Mouse (Mus musculus) liver, embryonic 15.5 days (tissue): ENCODE measurements around the gene Arl5a. TPM values are rescaled to one million over a fixed set of nuclear protein-coding genes. Genes with fewer than 3 reads are reported as not detected.

Experiments used
- ATAC-seq: fragments of 200-750 bp; cut with Nextera tagmentation; 2 replicates; pipeline ENCODE4 v1.8.0; 2017; ENCODE audit warnings: moderate number of reproducible peaks, mild to moderate bottlenecking, moderate library complexity; ENCODE audit not compliant: insufficient read depth
- H3K27ac ChIP-seq: fragments of 300-500 bp; sonication (generic); replicated peaks from 2 replicates; pipeline ENCODE4 v1.5.1; 2015; ENCODE audit warnings: mild to moderate bottlenecking, inconsistent platforms
- H3K27me3 ChIP-seq: fragments of 300-500 bp; sonication (generic); 2 replicates; pipeline ENCODE4 v1.6.1; 2015; ENCODE audit warnings: mild to moderate bottlenecking, inconsistent platforms
- H3K36me3 ChIP-seq: fragments of 300-500 bp; sonication (generic); replicated peaks from 2 replicates; pipeline ENCODE4 v1.6.1; 2015; ENCODE audit warnings: moderate library complexity, mild to moderate bottlenecking, inconsistent platforms
- H3K4me1 ChIP-seq: fragments of 300-500 bp; sonication (generic); replicated peaks from 2 replicates; pipeline ENCODE4 v1.6.1; 2015; ENCODE audit warnings: inconsistent platforms
- H3K4me2 ChIP-seq: fragments of 300-500 bp; sonication (generic); 2 replicates; pipeline ENCODE4 v1.6.1; 2015; ENCODE audit warnings: moderate library complexity, mild to moderate bottlenecking, inconsistent platforms
- H3K4me3 ChIP-seq: fragments of 300-500 bp; sonication (generic); replicated peaks from 2 replicates; pipeline ENCODE4 v1.5.1; 2015; ENCODE audit warnings: mild to moderate bottlenecking, inconsistent platforms
- H3K9ac ChIP-seq: fragments of 300-500 bp; sonication (generic); 2 replicates; pipeline ENCODE4 v1.6.1; 2015; ENCODE audit warnings: moderate library complexity, mild to moderate bottlenecking, inconsistent platforms
- H3K9me3 ChIP-seq: fragments of 300-500 bp; sonication (generic); replicated peaks from 2 replicates; pipeline ENCODE4 v1.6.1; 2016; ENCODE audit warnings: inconsistent platforms
- WGBS: fragments of 180-500 bp; shearing (Covaris S2); methylation state at CpG from one replicate; pipeline ENCODE4 v1.1.7; 2015; ENCODE audit warnings: mixed read lengths; ENCODE audit not compliant: insufficient replicate concordance; 5-methylcytosine and 5-hydroxymethylcytosine counted together
- polyA plus RNA-seq: library from polyadenylated mRNA; unstranded; fragments of >200 nt; fragmentation: Nextera tagmentation; extraction: Ambion mirVana; gene quantifications from 2 replicates; pipeline ENCODE4 v1.2.1, GENCODE M21; 2015

Gene Arl5a
- 23.6 and 25.2 TPM in 2 replicates for polyA plus RNA-seq

- H3K9ac ChIP-seq, result peak within 1 kb of the TSS; percentile 98
- peak within 1 kb of the TSS; percentile 91 for H3K27ac ChIP-seq
- H3K4me1 ChIP-seq, result peaks cover 51% of the 10 kb centered on the region
- H3K27me3 ChIP-seq, result no peaks in the 10 kb centered on the region
- peak within 1 kb of the TSS; percentile 97 for H3K4me3 ChIP-seq
- no peaks in the 10 kb centered on the region for H3K9me3 ChIP-seq
- no peaks in the 10 kb centered on the region for H3K36me3 ChIP-seq
- H3K4me2 ChIP-seq, result peak within 1 kb of the TSS; percentile 89
- 0% methylated on average over 56 of the region's 57 CpGs for WGBS
- peak; percentile 93 for ATAC-seq
Measured at GRCm38 (mm10) chr2:52424747-52425522, at the start of gene Arl5a. Gene Arl5a, minus strand, starts transcription at chr2:52424901.

GRCm38 (mm10) chr2:52471545-52472291 is 47.0 kb upstream of the Arl5a start:
- no peak overlapping the region for H3K4me3 ChIP-seq
- no peak overlapping the region for H3K27ac ChIP-seq
- H3K4me1 ChIP-seq, result peaks cover 5% of the 10 kb centered on the region
- H3K4me2 ChIP-seq, result no peak overlapping the region
- H3K27me3 ChIP-seq, result no peaks in the 10 kb centered on the region
- H3K9me3 ChIP-seq, result no peaks in the 10 kb centered on the region
- no peak for ATAC-seq
- H3K36me3 ChIP-seq, result no peaks in the 10 kb centered on the region
- WGBS, result 44% methylated on average over 4 of the region's 4 CpGs
- no peak overlapping the region for H3K9ac ChIP-seq

GRCm38 (mm10) chr2:52470044-52470560 is 45.4 kb upstream of the Arl5a start:
- Histone ChIP-seq H3K9ac (no peak overlapping the region), H3K36me3 (no peaks in the 10 kb centered on the region), H3K27ac (no peak overlapping the region), H3K4me2 (no peak overlapping the region), H3K4me1 (peaks cover 2% of the 10 kb centered on the region; the same call in 1 of the 2 replicates), H3K27me3 (no peaks in the 10 kb centered on the region), H3K9me3 (no peaks in the 10 kb centered on the region), H3K4me3 (no peak overlapping the region)
- WGBS, result 69% methylated on average over 4 of the region's 4 CpGs
- ATAC-seq, result no peak

GRCm38 (mm10) chr2:52467629-52468028 is 42.9 kb upstream of the Arl5a start:
- Histone ChIP-seq H3K9me3 (no peaks in the 10 kb centered on the region), H3K9ac (no peak overlapping the region), H3K4me1 (0 out of 2 replicates have a peak, but pooled peaks cover 2% of the 10 kb centered on the region), H3K27me3 (no peaks in the 10 kb centered on the region), H3K36me3 (no peaks in the 10 kb centered on the region), H3K4me3 (no peak overlapping the region), H3K27ac (no peak overlapping the region), H3K4me2 (no peak overlapping the region)
- peak; percentile 63 for ATAC-seq
- 45% methylated on average over 6 of the region's 6 CpGs for WGBS

GRCm38 (mm10) chr2:52461206-52461967 is 36.7 kb upstream of the Arl5a start:
- no peak overlapping the region for H3K4me2 ChIP-seq
- no peaks in the 10 kb centered on the region for H3K9me3 ChIP-seq
- no peaks in the 10 kb centered on the region for H3K27me3 ChIP-seq
- ATAC-seq, result no peak
- no peaks in the 10 kb centered on the region for H3K36me3 ChIP-seq
- H3K27ac ChIP-seq, result no peak overlapping the region
- 73% methylated on average over 12 of the region's 12 CpGs for WGBS
- H3K4me1 ChIP-seq, result 0 out of 2 replicates have a peak, but pooled peaks cover 2% of the 10 kb centered on the region
- no peak overlapping the region for H3K9ac ChIP-seq
- no peak overlapping the region for H3K4me3 ChIP-seq

GRCm38 (mm10) chr2:52455606-52456479 is 31.1 kb upstream of the Arl5a start:
- no peak overlapping the region for H3K4me2 ChIP-seq
- no peak overlapping the region for H3K4me3 ChIP-seq
- no peaks in the 10 kb centered on the region for H3K27me3 ChIP-seq
- H3K27ac ChIP-seq, result no peak overlapping the region
- no peaks in the 10 kb centered on the region for H3K9me3 ChIP-seq
- no peaks in the 10 kb centered on the region for H3K4me1 ChIP-seq
- no peak overlapping the region for H3K9ac ChIP-seq
- WGBS, result 51% methylated on average over 7 of the region's 7 CpGs
- ATAC-seq, result no peak
- H3K36me3 ChIP-seq, result no peaks in the 10 kb centered on the region

- H3K27ac ChIP-seq, result no peak overlapping the region
- H3K4me2 ChIP-seq, result no peak overlapping the region
- peaks cover 34% of the 10 kb centered on the region for H3K4me1 ChIP-seq
- no peak for ATAC-seq
- H3K27me3 ChIP-seq, result no peaks in the 10 kb centered on the region
- no peak overlapping the region for H3K9ac ChIP-seq
- H3K9me3 ChIP-seq, result no peaks in the 10 kb centered on the region
- H3K4me3 ChIP-seq, result no peak overlapping the region
- H3K36me3 ChIP-seq, result no peaks in the 10 kb centered on the region
- WGBS, result 52% methylated on average over 8 of the region's 8 CpGs
Measured at GRCm38 (mm10) chr2:52449818-52450217, 25.1 kb upstream of the Arl5a start.

- 19% methylated on average over 1 of the region's 1 CpGs for WGBS
- no peaks in the 10 kb centered on the region for H3K9me3 ChIP-seq
- H3K4me1 ChIP-seq, result peaks cover 34% of the 10 kb centered on the region
- peak overlapping the region; percentile 68; the same call in 1 of the 2 replicates for H3K27ac ChIP-seq
- no peak overlapping the region for H3K9ac ChIP-seq
- peak overlapping the region; percentile 30; the same call in 1 of the 2 replicates for H3K4me2 ChIP-seq
- peak; percentile 93 for ATAC-seq
- no peaks in the 10 kb centered on the region for H3K27me3 ChIP-seq
- no peak overlapping the region for H3K4me3 ChIP-seq
- no peaks in the 10 kb centered on the region for H3K36me3 ChIP-seq
Measured at GRCm38 (mm10) chr2:52448916-52449315, 24.2 kb upstream of the Arl5a start.

GRCm38 (mm10) chr2:52446648-52447047 is 21.9 kb upstream of the Arl5a start:
- no peak overlapping the region for H3K27ac ChIP-seq
- peaks cover 41% of the 10 kb centered on the region for H3K4me1 ChIP-seq
- no peak overlapping the region for H3K9ac ChIP-seq
- no peak overlapping the region for H3K4me2 ChIP-seq
- WGBS, result 43% methylated on average over 5 of the region's 5 CpGs
- no peaks in the 10 kb centered on the region for H3K9me3 ChIP-seq
- H3K36me3 ChIP-seq, result no peaks in the 10 kb centered on the region
- H3K27me3 ChIP-seq, result no peaks in the 10 kb centered on the region
- no peak for ATAC-seq
- H3K4me3 ChIP-seq, result no peak overlapping the region

- Histone ChIP-seq H3K27ac (no peak overlapping the region), H3K9ac (no peak overlapping the region), H3K4me3 (no peak overlapping the region), H3K9me3 (no peaks in the 10 kb centered on the region), H3K27me3 (no peaks in the 10 kb centered on the region), H3K36me3 (no peaks in the 10 kb centered on the region), H3K4me1 (peaks cover 13% of the 10 kb centered on the region), H3K4me2 (no peak overlapping the region)
- ATAC-seq, result no peak
- WGBS, result 56% methylated on average over 5 of the region's 5 CpGs
Measured at GRCm38 (mm10) chr2:52442125-52442524, 17.4 kb upstream of the Arl5a start.
